Mouse (Mus musculus) heart, embryonic 11.5 days (tissue): Measurements from ENCODE around the gene AU021092. TPM values are rescaled to one million over a fixed set of nuclear protein-coding genes. Genes with fewer than 3 reads are reported as not detected.

Experiments
- ATAC-seq: fragments of 200-750 bp; cut with Nextera tagmentation; replicated peaks from 2 replicates; pipeline ENCODE4 v1.8.0; 2017; ENCODE audit warnings: moderate library complexity; ENCODE audit not compliant: insufficient number of reproducible peaks, low FRiP score, low TSS enrichment
- H3K27ac ChIP-seq: fragments of 300-500 bp; sonication (generic); 2 replicates; pipeline ENCODE4 v1.5.1; 2014; ENCODE audit warnings: mild to moderate bottlenecking, low read depth, low read length
- H3K27me3 ChIP-seq: fragments of 300-500 bp; sonication (generic); 2 replicates; pipeline ENCODE4 v1.6.1; 2014; ENCODE audit warnings: mild to moderate bottlenecking, low read length, mixed read lengths; ENCODE audit not compliant: control insufficient read depth, insufficient read depth
- H3K36me3 ChIP-seq: fragments of 300-500 bp; sonication (generic); 2 replicates; pipeline ENCODE4 v1.6.1; 2014; ENCODE audit warnings: mild to moderate bottlenecking, low read length, moderate library complexity, mixed read lengths; ENCODE audit not compliant: control insufficient read depth, insufficient read depth
- H3K4me1 ChIP-seq: fragments of 300-500 bp; sonication (generic); 2 replicates; pipeline ENCODE4 v1.6.1; 2014; ENCODE audit warnings: low read length; ENCODE audit not compliant: control insufficient read depth, insufficient read depth
- H3K4me2 ChIP-seq: fragments of 300-500 bp; sonication (generic); 2 replicates; pipeline ENCODE4 v1.6.1; 2014; ENCODE audit warnings: mild to moderate bottlenecking, moderate library complexity
- H3K4me3 ChIP-seq: fragments of 300-500 bp; sonication (generic); 2 replicates; pipeline ENCODE4 v1.5.1; 2014; ENCODE audit warnings: low read depth, low read length
- H3K9ac ChIP-seq: fragments of 300-500 bp; sonication (generic); 2 replicates; pipeline ENCODE4 v1.6.1; 2014; ENCODE audit warnings: mild to moderate bottlenecking, low read depth, low read length, moderate library complexity
- H3K9me3 ChIP-seq: fragments of 300-500 bp; sonication (generic); replicated peaks from 2 replicates; pipeline ENCODE4 v1.6.1; 2016; ENCODE audit warnings: low read length; ENCODE audit not compliant: control insufficient read depth
- WGBS: fragments of 180-500 bp; shearing (Covaris S2); extraction: QIAGEN DNeasy Blood & Tissue Kit; methylation state at CpG from one replicate; pipeline ENCODE4 v1.1.7; 2014; ENCODE audit not compliant: insufficient replicate concordance; 5-methylcytosine and 5-hydroxymethylcytosine counted together
- polyA plus RNA-seq: library from polyadenylated mRNA; unstranded; fragments of >200 nt; fragmentation: Nextera tagmentation; extraction: Ambion mirVana; gene quantifications from 2 replicates; pipeline ENCODE4 v1.2.1, GENCODE M21; 2014

AU021092 gene
- 0.83 and 1.4 TPM in 2 replicates for polyA plus RNA-seq

- Histone ChIP-seq H3K9me3 (no peaks in the 10 kb centered on the region), H3K27me3 (no peaks in the 10 kb centered on the region), H3K4me3 (no peak within 1 kb of the TSS), H3K9ac (no peak within 1 kb of the TSS), H3K27ac (no peak within 1 kb of the TSS), H3K4me1 (peaks cover 2% of the 10 kb centered on the region; the same call in 1 of the 2 replicates), H3K4me2 (no peak within 1 kb of the TSS), H3K36me3 (no peaks in the 10 kb centered on the region)
- ATAC-seq, result no peak
- WGBS, result 60% methylated on average over 6 of the region's 6 CpGs
Observed at GRCm38 (mm10) chr16:5222140-5222539, at the start of gene AU021092. AU021092 (minus strand) TSS chr16:5222299.

- no peaks in the 10 kb centered on the region for H3K27me3 ChIP-seq
- no peak overlapping the region for H3K9ac ChIP-seq
- ATAC-seq, result no peak
- no peak overlapping the region for H3K4me3 ChIP-seq
- no peaks in the 10 kb centered on the region for H3K36me3 ChIP-seq
- H3K9me3 ChIP-seq, result no peaks in the 10 kb centered on the region
- no peaks in the 10 kb centered on the region for H3K4me1 ChIP-seq
- no peak overlapping the region for H3K4me2 ChIP-seq
- no peak overlapping the region for H3K27ac ChIP-seq
- 81% methylated on average over 4 of the region's 4 CpGs for WGBS
Observed at GRCm38 (mm10) chr16:5271411-5272035, 49.4 kb upstream of the AU021092 start.

- Histone ChIP-seq H3K9ac (no peak overlapping the region), H3K4me1 (no peaks in the 10 kb centered on the region), H3K9me3 (no peaks in the 10 kb centered on the region), H3K27ac (no peak overlapping the region), H3K36me3 (no peaks in the 10 kb centered on the region), H3K4me3 (no peak overlapping the region), H3K4me2 (no peak overlapping the region), H3K27me3 (no peaks in the 10 kb centered on the region)
- ATAC-seq, result no peak
- 77% methylated on average over 7 of the region's 7 CpGs for WGBS
Observed at GRCm38 (mm10) chr16:5263926-5264325, 41.8 kb upstream of the AU021092 start.

DNA sequence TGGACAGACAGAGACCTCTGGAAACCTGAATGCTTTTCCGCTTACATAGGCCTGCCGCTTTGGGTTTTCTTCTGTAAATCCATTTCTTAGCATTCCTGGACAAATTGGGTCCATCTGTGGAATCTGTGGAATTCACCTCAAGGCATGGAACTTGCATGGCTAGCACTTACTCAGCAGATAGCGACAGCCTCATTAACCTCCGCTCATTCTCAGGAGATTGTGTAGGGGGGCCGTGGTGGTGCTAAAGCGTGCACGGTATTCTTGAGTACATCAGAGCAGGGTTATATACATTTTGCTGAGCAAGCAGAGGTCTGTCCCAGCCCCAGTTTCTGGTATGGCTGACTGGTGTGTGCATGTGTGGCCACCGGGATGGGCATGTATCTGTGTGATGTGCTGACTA lies 41.1 kb upstream of the AU021092 start:
- H3K4me1 ChIP-seq, result no peaks in the 10 kb centered on the region
- H3K9ac ChIP-seq, result no peak overlapping the region
- WGBS, result 63% methylated on average over 8 of the region's 8 CpGs
- no peaks in the 10 kb centered on the region for H3K9me3 ChIP-seq
- H3K4me3 ChIP-seq, result no peak overlapping the region
- peak; percentile 42; the same call in 1 of the 2 replicates for ATAC-seq
- no peaks in the 10 kb centered on the region for H3K36me3 ChIP-seq
- no peaks in the 10 kb centered on the region for H3K27me3 ChIP-seq
- H3K4me2 ChIP-seq, result no peak overlapping the region
- H3K27ac ChIP-seq, result no peak overlapping the region

GRCm38 (mm10) chr16:5255779-5256496 lies 33.8 kb upstream of the AU021092 start, which contains the start of gene Eef2kmt:
Eef2kmt (minus strand) TSS chr16:5255983.
- Histone ChIP-seq H3K9me3 (no peaks in the 10 kb centered on the region), H3K36me3 (no peaks in the 10 kb centered on the region), H3K27ac (peak within 1 kb of the TSS; percentile 67), H3K9ac (peak within 1 kb of the TSS; percentile 84), H3K4me2 (peak within 1 kb of the TSS; percentile 87), H3K27me3 (no peaks in the 10 kb centered on the region), H3K4me3 (peak within 1 kb of the TSS; percentile 65), H3K4me1 (peaks cover 6% of the 10 kb centered on the region)
- ATAC-seq, result peak; percentile 96
- WGBS, result 1% methylated on average over 57 of the region's 57 CpGs

DNA sequence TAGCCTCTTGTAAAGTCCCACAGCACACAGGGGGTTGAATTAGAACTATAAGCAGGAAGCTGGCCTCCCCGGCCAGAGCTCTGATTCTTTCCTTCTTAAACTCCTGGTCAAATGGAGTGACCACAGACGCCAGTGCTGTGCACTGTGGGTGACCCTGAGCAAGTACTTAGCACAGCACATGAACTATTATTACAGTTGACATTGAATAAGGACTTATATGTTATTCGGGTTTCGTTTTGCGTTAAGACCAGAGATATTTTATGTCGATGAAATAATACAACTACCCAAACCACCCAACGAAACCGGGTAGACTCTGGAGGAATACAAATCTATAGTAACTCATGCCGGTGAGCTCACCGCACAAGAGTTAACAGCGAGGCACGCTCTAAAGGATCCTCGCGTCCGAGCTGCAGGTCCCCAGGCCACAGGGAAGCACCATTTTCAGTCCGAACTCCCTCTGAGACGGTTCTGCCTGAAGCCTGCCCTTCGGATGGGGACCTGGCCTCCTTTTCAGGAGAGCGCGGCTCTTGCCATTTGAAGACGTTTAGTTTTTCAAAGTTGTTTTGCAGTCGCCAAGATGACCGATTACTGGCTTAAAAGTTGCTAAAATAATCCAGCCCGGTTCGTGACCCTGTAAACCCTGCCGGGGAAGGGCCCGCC lies 33.1 kb upstream of the AU021092 start:
- no peaks in the 10 kb centered on the region for H3K36me3 ChIP-seq
- peak overlapping the region; percentile 87 for H3K4me2 ChIP-seq
- no peaks in the 10 kb centered on the region for H3K9me3 ChIP-seq
- peak overlapping the region; percentile 65 for H3K4me3 ChIP-seq
- no peaks in the 10 kb centered on the region for H3K27me3 ChIP-seq
- peaks cover 6% of the 10 kb centered on the region for H3K4me1 ChIP-seq
- peak overlapping the region; percentile 84 for H3K9ac ChIP-seq
- ATAC-seq, result no peak
- 2% methylated on average over 27 of the region's 27 CpGs for WGBS
- H3K27ac ChIP-seq, result peak overlapping the region; percentile 67

GRCm38 (mm10) chr16:5254346-5255025 lies 32.4 kb upstream of the AU021092 start:
- H3K27ac ChIP-seq, result peak overlapping the region; percentile 67; the same call in 1 of the 2 replicates
- ATAC-seq, result peak; percentile 48
- 8% methylated on average over 15 of the region's 15 CpGs for WGBS

DNA sequence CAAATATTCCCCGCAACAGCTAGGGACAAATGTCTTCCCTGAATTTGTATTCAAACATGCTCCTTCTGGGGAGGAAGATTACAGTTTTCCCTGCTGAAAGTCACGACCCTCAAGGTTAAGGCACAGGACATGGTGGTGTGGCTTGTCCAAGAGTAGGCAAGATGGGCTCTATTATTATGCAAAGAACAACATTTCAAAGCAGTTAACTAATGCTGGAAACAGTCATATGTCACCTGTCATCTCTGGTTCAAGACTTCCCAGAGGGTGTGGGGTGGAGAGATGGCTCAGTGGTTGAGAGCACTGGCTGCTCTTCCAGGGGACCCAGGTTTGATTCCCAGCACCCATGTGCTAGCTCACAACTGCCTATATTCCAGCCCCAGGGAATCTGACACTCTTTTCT lies 30.2 kb upstream of the AU021092 start:
- Histone ChIP-seq H3K27me3 (no peaks in the 10 kb centered on the region), H3K4me3 (no peak overlapping the region), H3K4me1 (peaks cover 6% of the 10 kb centered on the region), H3K9ac (no peak overlapping the region), H3K36me3 (no peaks in the 10 kb centered on the region; the same call in 1 of the 2 replicates), H3K27ac (no peak overlapping the region), H3K4me2 (no peak overlapping the region), H3K9me3 (no peaks in the 10 kb centered on the region)
- 89% methylated on average over 2 of the region's 2 CpGs for WGBS
- ATAC-seq, result no peak

More at GRCm38 (mm10) chr16:5254346-5255025, 32.4 kb upstream of the AU021092 start:
- Histone ChIP-seq H3K4me3 (peak overlapping the region; percentile 65), H3K36me3 (no peaks in the 10 kb centered on the region), H3K4me1 (peaks cover 6% of the 10 kb centered on the region), H3K4me2 (peak overlapping the region; percentile 87), H3K9ac (peak overlapping the region; percentile 84), H3K9me3 (no peaks in the 10 kb centered on the region), H3K27me3 (no peaks in the 10 kb centered on the region)
